Mouse (Mus musculus) T-helper 17 cell (primary cell): ENCODE measurements around the gene Chn1.

ENCODE experiments used
- in situ Hi-C, 2 experiments: fragments of 300-600 bp; cut with MboI, MseI; formaldehyde crosslinking; loops; 1 replicate in 1 of 2; 2 replicates in 1 of 2; pipeline ENCODE4 v1.15.1; 2025; ENCODE audit warnings: high pct_unique_total_duplicates in 2 of 2

The Chn1 gene

DNA sequence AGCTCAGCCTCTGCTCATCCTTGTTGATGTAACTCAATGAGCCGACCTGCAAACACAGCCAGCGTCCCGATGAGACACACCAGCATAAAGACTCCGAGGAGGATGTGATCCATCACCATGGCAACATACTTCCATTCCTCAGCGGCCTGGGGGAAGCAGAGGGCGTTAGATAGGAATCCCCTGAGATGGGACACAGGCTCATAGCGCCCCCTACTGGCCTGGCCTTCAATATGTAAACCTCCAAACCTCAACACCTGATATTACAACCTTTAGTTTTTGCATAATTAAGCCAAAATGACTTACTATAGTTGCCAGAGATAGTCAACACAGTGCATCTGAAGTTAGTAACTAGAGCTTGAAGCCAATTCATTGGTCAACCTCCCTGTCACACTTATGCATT lies 209.0 kb downstream of the Chn1 start:
- in situ Hi-C loops, result loop anchor here (10.0 kb wide), 2 partner anchors 349 to 1589 kb away; partner anchors contain the start of gene Atp5g3 (in 1 of the 2)

DNA sequence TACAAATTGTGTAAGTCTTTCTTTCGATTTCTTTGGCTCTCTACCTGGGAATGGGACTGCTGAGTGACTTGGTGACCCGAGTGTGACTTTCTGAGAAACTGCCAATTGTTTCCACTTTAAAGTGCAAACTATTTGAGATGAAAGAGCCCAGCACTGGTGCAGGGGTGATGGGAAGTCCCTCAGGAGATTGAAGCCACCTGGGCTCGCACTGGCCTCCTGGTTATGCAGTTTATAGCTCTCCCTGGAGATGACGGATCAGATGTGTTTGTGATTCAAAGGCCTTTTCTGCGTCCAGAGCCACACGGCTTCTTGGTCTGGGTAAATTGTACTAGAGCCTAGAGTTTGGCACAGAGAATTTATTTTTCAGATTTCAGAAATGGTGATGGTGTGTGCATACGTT lies 211.5 kb downstream of the Chn1 start:
- in situ Hi-C loops, result loop anchor here (10.0 kb wide), 2 partner anchors 351 to 1591 kb away; partner anchors contain the start of gene Atp5g3 (in 1 of the 2)

DNA sequence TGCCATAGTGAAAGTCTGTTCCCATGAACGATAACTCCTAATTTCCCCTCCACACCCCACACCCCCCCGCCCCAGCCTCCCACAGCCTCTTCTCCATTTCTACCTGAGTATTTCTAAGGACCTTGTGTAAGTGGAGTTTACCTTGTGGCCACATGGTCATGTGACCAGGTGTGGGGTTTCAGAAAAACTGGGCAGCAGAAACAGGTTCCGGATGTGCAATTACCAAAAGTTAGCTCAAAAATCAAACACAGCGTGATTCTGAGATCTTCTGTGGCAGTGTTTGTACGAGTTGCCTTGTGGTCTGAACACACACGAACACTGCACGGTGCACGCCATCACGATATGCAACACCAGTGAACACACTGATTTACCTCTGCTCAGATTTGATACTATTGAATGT lies 212.5 kb downstream of the Chn1 start:
- in situ Hi-C loops, result loop anchor here (10.0 kb wide), 2 partner anchors 352 to 1592 kb away; partner anchors contain the start of gene Atp5g3 (in 1 of the 2)

DNA sequence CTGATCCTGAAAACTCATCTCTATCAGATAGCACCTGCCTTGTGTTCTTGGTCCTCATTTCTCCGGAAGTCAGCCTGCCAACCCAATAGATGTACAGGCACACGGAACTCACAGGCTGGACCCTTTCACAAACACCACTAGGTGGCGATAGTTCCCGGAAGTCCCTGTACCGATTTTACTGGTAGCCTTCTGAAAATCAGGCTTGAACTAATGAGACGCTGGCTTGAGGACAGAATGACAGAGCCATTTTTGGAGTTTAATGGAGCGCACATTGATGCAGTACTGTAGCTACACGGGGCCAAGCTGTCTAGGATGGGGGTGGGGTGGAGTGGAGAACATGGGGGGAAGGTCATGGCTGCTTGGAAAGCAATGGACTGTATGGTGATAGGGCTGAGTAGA lies 213.5 kb downstream of the Chn1 start:
- in situ Hi-C loops, result loop anchor here (10.0 kb wide), 2 partner anchors 353 to 1593 kb away; partner anchors contain the start of gene Atp5g3 (in 1 of the 2)

DNA sequence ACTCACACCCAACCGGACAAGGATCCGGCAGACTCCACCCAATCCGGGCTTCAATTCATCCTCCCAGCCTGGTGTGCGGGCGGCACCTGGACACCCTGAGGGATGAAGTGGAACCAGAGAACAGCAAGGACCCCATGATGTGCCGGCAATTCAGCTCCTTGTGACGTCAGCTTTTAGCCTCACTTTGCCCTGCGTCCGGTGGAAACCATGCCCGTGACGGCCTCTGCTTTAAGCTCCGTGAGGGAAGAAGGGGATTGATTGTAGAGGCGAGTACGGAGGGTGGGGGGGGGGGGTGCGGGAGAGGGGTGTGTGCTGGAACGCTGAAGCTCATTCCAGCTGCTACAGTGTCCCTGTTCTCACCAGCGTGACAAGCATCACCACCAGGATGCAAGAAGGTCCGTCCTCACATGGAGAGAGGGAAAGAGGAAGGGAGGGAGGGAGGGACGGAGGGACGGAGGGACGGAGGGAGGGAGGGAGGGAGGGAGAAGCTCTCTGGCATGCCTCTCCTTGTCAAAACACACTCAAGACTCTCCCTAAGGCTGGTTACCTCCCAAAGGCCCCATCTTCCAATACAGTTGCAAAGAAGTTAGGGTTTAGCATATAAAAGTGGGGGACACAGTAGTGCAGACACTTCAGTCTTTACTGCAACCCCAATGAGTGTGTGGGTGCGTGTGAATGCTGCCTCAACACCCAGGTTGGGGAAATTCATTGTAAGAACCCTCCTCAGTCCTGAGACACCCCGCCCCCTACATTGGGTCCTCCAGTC lies 214.1 kb downstream of the Chn1 start:
- in situ Hi-C loops, result loop anchor here (10.0 kb wide), 2 partner anchors 354 to 1594 kb away; partner anchors contain the start of gene Atp5g3 (in 1 of the 2)
